Mouse (Mus musculus) left cerebral cortex, adult 11 months (tissue): Measurements from ENCODE around the gene Gja5.
A peak's percentile ranks its signal among the peaks of the same experiment; 100 is the strongest.

Source experiments
- DNase-seq: peaks from one replicate; pipeline ENCODE4 v3.0.0; 2022; ENCODE audit warnings: low spot score

The Gja5 gene

DNA sequence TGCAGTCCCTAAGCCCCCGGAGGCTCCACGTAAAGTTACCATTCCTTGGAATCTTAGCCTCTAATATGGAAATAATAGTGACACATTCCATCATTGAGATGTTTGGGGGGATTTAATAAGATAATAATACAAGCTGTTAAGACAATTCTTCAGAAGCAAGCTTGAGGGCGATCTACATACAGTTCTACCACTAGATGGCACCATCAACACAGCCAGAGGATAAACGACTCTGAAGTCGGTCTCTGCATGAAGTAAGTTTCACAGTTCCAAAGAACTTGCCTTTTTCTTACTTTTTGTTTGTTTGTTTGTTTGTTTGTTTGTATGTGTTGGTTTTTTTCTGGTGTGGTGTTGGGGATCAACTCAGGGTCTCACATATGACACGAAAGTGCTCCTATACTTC, 31.7 kb downstream of the Gja5 start:
- DNase-seq = no peak

DNA sequence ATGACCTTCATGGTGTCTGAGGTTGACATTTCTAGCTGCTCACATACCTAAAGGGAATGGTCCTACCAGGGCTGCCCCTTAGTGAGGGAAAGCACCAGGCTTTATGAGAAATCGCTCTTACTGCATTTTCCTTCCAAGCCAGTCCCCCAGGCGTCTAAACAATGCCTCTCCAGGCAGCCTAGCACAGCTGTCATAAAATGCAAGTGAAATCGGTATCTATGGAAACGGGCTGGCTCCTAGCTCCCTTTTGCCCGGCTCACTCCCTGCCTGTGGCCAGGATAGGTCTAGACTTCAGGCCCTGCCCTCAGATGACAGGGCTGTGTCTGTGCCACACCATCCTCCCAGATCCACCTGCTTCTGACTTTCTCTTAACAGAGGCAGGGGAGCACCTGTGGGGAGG, 33.1 kb downstream of the Gja5 start:
- DNase-seq = peak; percentile 1

GRCm38 (mm10) chr3:96938738-96939137, 34.2 kb downstream of the Gja5 start:
- DNase-seq = peak; percentile 83

GRCm38 (mm10) chr3:96942706-96943105, 38.2 kb downstream of the Gja5 start:
- DNase-seq = no peak

- no peak for DNase-seq
Observed at GRCm38 (mm10) chr3:96953489-96954233, 49.2 kb downstream of the Gja5 start.

GRCm38 (mm10) chr3:96960597-96960996, 56.1 kb downstream of the Gja5 start:
- no peak for DNase-seq

GRCm38 (mm10) chr3:96963088-96964034, 58.9 kb downstream of the Gja5 start:
- DNase-seq = no peak

GRCm38 (mm10) chr3:96970986-96971385, 66.5 kb downstream of the Gja5 start:
- no peak for DNase-seq

DNA sequence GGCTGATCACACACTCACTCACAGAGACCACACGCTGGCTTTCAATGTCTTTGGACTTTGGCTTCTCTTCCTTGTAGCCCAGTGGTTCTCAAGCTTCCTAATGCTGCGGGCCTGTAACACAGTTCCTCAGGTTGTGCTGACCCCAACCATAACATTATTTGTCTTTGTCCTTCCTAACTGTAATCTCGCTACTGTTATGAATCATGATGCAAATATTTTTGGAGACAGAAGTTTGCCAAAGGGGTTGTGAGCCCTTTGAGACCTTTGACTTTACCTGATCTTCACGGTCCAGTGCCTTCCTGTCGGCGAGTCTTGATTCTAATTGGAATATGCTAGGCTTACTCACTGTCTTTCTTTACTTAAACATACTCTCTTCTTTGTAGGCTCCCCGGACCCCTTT, 70.0 kb downstream of the Gja5 start:
- no peak for DNase-seq

DNA sequence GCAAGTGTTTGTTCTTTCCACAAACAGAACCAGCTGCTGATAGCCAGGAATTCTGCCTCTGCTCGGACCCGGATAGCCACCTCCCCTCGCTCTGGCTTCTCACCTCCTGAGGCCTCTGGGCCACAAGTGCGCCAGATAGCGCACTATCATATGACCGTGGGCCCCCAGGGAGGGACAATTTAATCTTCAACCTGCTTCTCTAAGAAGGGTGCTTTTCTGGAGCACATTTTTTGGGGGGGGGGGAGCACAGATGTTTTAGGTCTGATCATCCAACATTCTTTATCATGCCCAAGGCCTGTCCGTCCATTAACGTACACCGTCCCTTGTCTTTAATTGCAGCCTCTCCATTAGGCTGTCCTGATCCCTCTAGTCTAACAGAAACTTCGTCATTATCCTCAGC, 71.1 kb downstream of the Gja5 start:
- no peak for DNase-seq

- no peak for DNase-seq
Observed at GRCm38 (mm10) chr3:96977507-96977906, 73.0 kb downstream of the Gja5 start.

GRCm38 (mm10) chr3:96978469-96978868, 74.0 kb downstream of the Gja5 start:
- DNase-seq = no peak

GRCm38 (mm10) chr3:96979020-96979419, 74.5 kb downstream of the Gja5 start:
- DNase-seq = no peak

- no peak for DNase-seq
Observed at GRCm38 (mm10) chr3:96981833-96982232, 77.3 kb downstream of the Gja5 start.

GRCm38 (mm10) chr3:96982666-96983065, 78.2 kb downstream of the Gja5 start:
- no peak for DNase-seq

DNA sequence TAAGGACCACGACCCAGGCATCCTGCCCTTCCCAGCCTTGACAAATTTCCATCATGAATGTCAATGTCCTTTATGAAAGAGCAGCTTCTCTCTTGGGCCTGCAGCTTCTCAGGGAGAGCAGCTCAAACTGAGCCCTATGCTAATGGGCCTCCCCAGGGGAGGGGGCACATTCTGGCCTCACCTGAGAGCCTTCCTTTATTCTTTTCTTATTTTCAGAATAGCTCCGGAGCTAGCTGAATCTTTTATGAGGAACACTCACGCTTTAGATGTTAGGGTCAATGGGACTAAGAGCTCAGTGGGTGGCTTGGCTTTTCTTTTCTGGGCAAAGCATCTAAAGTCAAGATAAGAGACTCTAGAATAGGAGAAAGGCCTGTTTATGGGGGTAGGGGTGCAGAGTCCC, 88.0 kb downstream of the Gja5 start:
- DNase-seq = no peak

DNA sequence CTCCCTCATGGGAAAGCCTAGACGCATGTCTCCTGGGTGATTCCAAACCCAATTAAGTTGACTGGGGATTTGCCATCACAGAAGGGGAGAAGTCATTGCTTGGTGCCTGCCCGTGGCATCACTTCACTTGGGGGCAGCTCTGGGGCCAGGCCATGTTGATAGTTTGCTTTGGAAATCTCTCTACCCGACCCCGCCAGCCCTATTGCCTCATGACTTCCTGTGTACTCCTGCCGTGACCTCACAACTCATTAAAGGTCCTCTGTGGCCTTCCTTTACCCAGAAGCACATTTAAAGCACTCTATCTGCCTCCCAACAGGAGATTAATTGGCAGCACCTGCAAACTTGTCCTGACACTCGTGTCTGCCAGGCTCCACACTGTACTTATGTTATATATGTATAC, 93.3 kb downstream of the Gja5 start:
- no peak for DNase-seq

DNA sequence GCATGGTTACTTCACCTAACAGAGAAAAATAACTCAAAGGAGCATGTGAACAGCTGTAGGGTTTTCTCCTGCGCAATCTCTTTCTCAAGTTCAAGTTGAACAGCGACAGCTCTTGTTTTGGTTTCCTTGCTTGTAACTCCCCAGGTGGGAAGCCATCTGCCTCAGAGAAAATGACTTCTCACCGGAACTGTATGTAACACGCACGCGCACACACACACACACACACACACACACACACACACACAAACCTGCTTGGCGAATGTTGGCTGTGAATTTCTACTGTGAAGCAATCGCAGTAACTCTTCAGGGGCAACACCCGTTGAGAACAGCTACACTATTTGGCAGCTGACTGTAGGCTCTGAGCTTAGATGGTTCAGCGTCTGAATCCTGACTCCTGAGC, 98.6 kb downstream of the Gja5 start:
- no peak for DNase-seq

GRCm38 (mm10) chr3:97004509-97004908, 100.0 kb downstream of the Gja5 start:
- DNase-seq = no peak

DNA sequence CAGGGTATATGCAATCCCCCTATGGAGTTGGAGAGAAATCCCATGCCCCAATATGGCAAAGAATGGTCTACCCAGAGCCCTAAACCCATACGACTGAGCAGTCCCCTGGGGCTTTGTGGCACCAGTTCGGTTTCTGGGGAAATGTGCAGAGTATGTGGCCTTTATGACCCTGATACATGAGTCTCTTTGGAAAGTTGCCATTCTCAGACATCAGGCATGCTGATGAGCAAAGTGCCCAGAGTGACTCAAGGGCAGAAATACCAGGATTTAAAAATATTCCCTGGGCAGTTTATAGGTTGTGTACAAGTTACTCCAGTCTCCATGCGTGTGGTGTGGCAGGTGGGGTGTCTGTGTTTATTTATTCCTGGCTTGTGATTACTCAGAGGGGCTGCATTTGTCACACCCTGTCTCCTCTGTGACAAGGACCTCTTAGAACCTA, 102.5 kb downstream of the Gja5 start:
- no peak for DNase-seq

- DNase-seq = no peak
Observed at GRCm38 (mm10) chr3:97025226-97025625, 120.7 kb downstream of the Gja5 start.

DNA sequence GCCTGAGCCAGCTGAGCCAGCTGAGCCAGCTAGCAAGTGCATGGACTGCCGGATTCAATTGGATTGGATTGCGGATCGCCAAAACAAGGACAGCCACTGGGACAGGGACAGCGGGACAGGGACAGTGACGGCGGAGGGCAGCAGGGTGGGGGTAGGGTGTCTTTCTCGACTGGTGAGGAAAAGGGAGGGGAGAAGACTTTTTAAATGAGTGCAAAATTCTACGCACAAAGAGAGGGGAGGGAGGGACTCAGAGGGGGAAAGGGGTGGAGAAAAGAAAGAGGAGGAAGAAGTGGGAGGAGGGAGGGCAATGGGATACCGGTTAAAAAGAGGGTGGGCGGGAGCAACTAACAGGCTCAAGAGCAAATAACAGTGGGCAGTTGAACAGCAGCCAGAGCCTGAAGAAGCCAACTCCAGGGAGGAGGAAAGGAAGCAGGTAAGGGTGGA, 127.6 kb downstream of the Gja5 start:
- no peak for DNase-seq

DNA sequence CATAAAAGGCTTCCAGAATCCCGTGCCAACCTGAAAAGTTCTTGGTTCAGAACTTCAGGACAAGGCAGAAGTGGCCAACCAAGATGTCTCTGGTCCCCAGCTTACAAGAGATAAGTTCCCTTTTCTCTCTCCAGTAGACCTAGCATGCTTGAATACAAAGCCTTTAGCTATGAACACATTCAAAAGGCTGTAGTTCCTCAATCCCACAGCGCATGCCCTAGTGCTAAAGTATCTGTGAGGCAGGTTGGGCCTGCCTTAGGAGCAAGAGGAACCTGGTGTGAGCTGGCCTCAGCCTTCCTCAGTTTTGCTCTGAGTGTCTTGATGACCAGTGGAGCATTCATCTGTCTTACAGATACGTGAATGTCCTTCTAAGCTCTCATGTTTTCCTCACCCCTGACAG, 131.1 kb downstream of the Gja5 start:
- no peak for DNase-seq
